18 mouse cellular contexts compared by ENCODE assay signal in genomic region chr9:75210269-75210668, GRCm38 (mm10). TPM values are rescaled to one million over a fixed set of nuclear protein-coding genes. Genes with fewer than 3 reads are reported as not detected.
DNase-seq lines count a peak whose midpoint lies in the region; ATAC-seq and TF ChIP-seq lines count a peak whose summit lies in the region.
"Had no signal": no experiment of that assay in that cellular context is flagged by ENCODE, and none has a peak within 500 bp of the region (broad histone marks: within the 10 kb centered on the region; RNA-seq: fewer than 3 reads in every experiment).

No protein-coding gene starts in this region.

- peak; percentile 20; the same call in 1 of the 2 replicates for TF ChIP-seq CTCF in heart, postnatal 0 days (IDR thresholded peaks at IDR 0.05; ENCODE audit: low read depth)
- peak; percentile 40 for TF ChIP-seq CTCF in Patski (IDR thresholded peaks at IDR 0.05)
- peak; percentile 60 for TF ChIP-seq CTCF in stomach, postnatal 0 days (IDR thresholded peaks at IDR 0.05; ENCODE audit: low read depth)

- peaks cover 16% of the 10 kb centered on the region for H3K36me3 ChIP-seq in heart, postnatal 0 days (replicated peaks; ENCODE audit: control insufficient read depth, insufficient read depth, low read length)
- no peaks in the 10 kb centered on the region; the same call in 1 of the 2 replicates for H3K36me3 ChIP-seq in stomach, postnatal 0 days (ENCODE audit: control insufficient read depth, insufficient read depth, low read length)

- no peak for ATAC-seq in heart, postnatal 0 days (ENCODE audit: insufficient read depth, low read depth)
- no peak for ATAC-seq in Patski
- no peak for ATAC-seq in stomach, postnatal 0 days (ENCODE audit: low FRiP score, low TSS enrichment)

- H3K9me3 ChIP-seq in heart, postnatal 0 days (replicated peaks; ENCODE audit: control insufficient read depth, low read length) = no peaks in the 10 kb centered on the region
- H3K9me3 ChIP-seq in stomach, postnatal 0 days (ENCODE audit: control insufficient read depth, low read length) = no peaks in the 10 kb centered on the region
- H3K9me3 ChIP-seq: embryonic facial prominence, embryonic 13.5 days; hindbrain, embryonic 15.5 days; limb, embryonic 15.5 days; neural tube, embryonic 12.5 days had no signal

- H3K27me3 ChIP-seq in heart, postnatal 0 days (ENCODE audit: control insufficient read depth, insufficient read depth, low read length) = no peaks in the 10 kb centered on the region
- H3K27me3 ChIP-seq in Patski = no peaks in the 10 kb centered on the region
- no peaks in the 10 kb centered on the region for H3K27me3 ChIP-seq in stomach, postnatal 0 days (ENCODE audit: control insufficient read depth, insufficient read depth, low read length)
- H3K27me3 ChIP-seq: embryonic facial prominence, embryonic 13.5 days; hindbrain, embryonic 15.5 days; limb, embryonic 15.5 days; neural tube, embryonic 12.5 days had no signal

- CTCF ChIA-PET in Patski (lab: Charles Lee) = interaction anchor here (0.9 to 1.9 kb wide), 4 partner anchors 12 to 146 kb away, joined by 3 to 4 read pairs (median 4); no protein-coding TSS in a partner anchor

- no peak overlapping the region for H3K27ac ChIP-seq in heart, postnatal 0 days (ENCODE audit: low read depth)
- H3K27ac ChIP-seq in stomach, postnatal 0 days (replicated peaks) = no peak overlapping the region
- H3K27ac ChIP-seq: hindbrain, embryonic 15.5 days; limb, embryonic 15.5 days; neural tube, embryonic 12.5 days had no signal

- no peak for DNase-seq in heart, postnatal 0 days (ENCODE audit: low spot score)
- no peak for DNase-seq in heart, postnatal 25 days (ENCODE audit: low spot score)
- peak; percentile 25 for DNase-seq in lung, postnatal 14 days
- no peak for DNase-seq in lung, postnatal 4 days
- no peak for DNase-seq in Patski (ENCODE audit: low read depth, low spot score)
- no peak for DNase-seq in stomach, postnatal 0 days (ENCODE audit: low spot score)
- DNase-seq in adrenal gland, postnatal 14 days = no peak
- DNase-seq: cerebellum, postnatal 10 days; gastrocnemius, postnatal 14 days; heart, postnatal 14 days; kidney, adult 18-20 months; kidney, postnatal 25 days; spleen, adult 18-20 months had no signal

- no peak overlapping the region for H3K9ac ChIP-seq in heart, postnatal 0 days (replicated peaks; ENCODE audit: low read depth, low read length)
- H3K9ac ChIP-seq in stomach, postnatal 0 days (ENCODE audit: low read length) = no peak overlapping the region
- H3K9ac ChIP-seq: embryonic facial prominence, embryonic 13.5 days; hindbrain, embryonic 15.5 days; limb, embryonic 15.5 days; neural tube, embryonic 12.5 days had no signal

- intact Hi-C loops in heart, postnatal 25 days (cut with DNase I) = loop anchor here (5.0 kb wide), 1 partner anchor 72 kb away; no protein-coding TSS in a partner anchor

- no peak overlapping the region for H3K4me2 ChIP-seq in heart, postnatal 0 days (ENCODE audit: low read depth, low read length)
- H3K4me2 ChIP-seq in stomach, postnatal 0 days (replicated peaks; ENCODE audit: low read depth) = no peak overlapping the region
- H3K4me2 ChIP-seq: embryonic facial prominence, embryonic 13.5 days; hindbrain, embryonic 15.5 days; limb, embryonic 15.5 days; neural tube, embryonic 12.5 days had no signal

- H3K4me1 ChIP-seq in heart, postnatal 0 days (ENCODE audit: control insufficient read depth, insufficient read depth) = no peaks in the 10 kb centered on the region
- no peaks in the 10 kb centered on the region for H3K4me1 ChIP-seq in stomach, postnatal 0 days (replicated peaks; ENCODE audit: control insufficient read depth, insufficient read depth)
- H3K4me1 ChIP-seq: hindbrain, embryonic 15.5 days; neural tube, embryonic 12.5 days had no signal

- in situ Hi-C loops in Patski (cut with MboI; ENCODE audit: low pct_unique_long_range_greater_than_20kb) = no loop called here

- H3K4me3 ChIP-seq in heart, postnatal 0 days (ENCODE audit: low read depth, low read length) = no peak overlapping the region
- no peak overlapping the region for H3K4me3 ChIP-seq in stomach, postnatal 0 days (ENCODE audit: low read depth, low read length)
- H3K4me3 ChIP-seq: embryonic facial prominence, embryonic 13.5 days; hindbrain, embryonic 15.5 days; limb, embryonic 15.5 days; neural tube, embryonic 12.5 days had no signal

- no peak for TF ChIP-seq EP300 in heart, postnatal 0 days (IDR thresholded peaks at IDR 0.05; ENCODE audit: low read depth)
- TF ChIP-seq EP300 in stomach, postnatal 0 days (optimal IDR thresholded peaks at IDR 0.05) = no peak

- 75% methylated on average over 2 of the region's 2 CpGs for WGBS in heart, postnatal 0 days
- WGBS in stomach, postnatal 0 days = 74% methylated on average over 2 of the region's 2 CpGs

- POLR2A ChIA-PET in Patski (lab: Charles Lee) = no interaction called here

RNA-seq across cellular contexts. Expression of gene Myo5c, which starts 21.6 kb away (rescaled TPM):
- total RNA-seq in heart, postnatal 0 days (2014; rRNA removed; ENCODE audit: low replicate concordance) = 2.1 and 2.4 TPM in 2 replicates
- 1.2 and 1.5 TPM in 2 replicates for polyA plus RNA-seq in heart, postnatal 0 days (2015; fragmentation: Nextera tagmentation; extraction: Ambion mirVana)
- total RNA-seq in heart, postnatal 25 days (2021) = 1 to 10 TPM; 5.6 to 7.1 TPM
- 20.1 TPM for polyA plus RNA-seq in Patski (2021)
- 11.4 and 13.2 TPM in 2 replicates for polyA plus RNA-seq in stomach, postnatal 0 days (2015; fragmentation: Nextera tagmentation; extraction: Ambion mirVana)
- total RNA-seq in adrenal gland, postnatal 14 days (2021) = 7.0 and 7.3 TPM in 2 replicates
- total RNA-seq: megakaryocyte-erythroid progenitor cell, adult 5-6 weeks had no signal
